Mouse (Mus musculus): Measurements from ENCODE around the gene Tmem19. TPM values are rescaled to one million over a fixed set of nuclear protein-coding genes. Genes with fewer than 3 reads are reported as not detected.

Gene Tmem19
- polyA plus RNA-seq, 1 experiment = 31.1 TPM

- WGBS = 96% methylated on average over 4 of the region's 4 CpGs
- peaks cover 62% of the 10 kb centered on the region for H3K36me3 ChIP-seq (ENCODE audit: control insufficient read depth, insufficient read depth, low read length)
- no peak for TF ChIP-seq POLR2A (IDR thresholded peaks at IDR 0.05; ENCODE audit: control insufficient read depth, extremely low read depth, insufficient read depth, low read length, poor library complexity)
- no peak for TF ChIP-seq CTCF (IDR thresholded peaks at IDR 0.05; ENCODE audit: borderline replicate concordance, control insufficient read depth, extremely low read depth, insufficient read depth, low read length, poor library complexity)
Measured at GRCm38 (mm10) chr10:115298683-115299082, 63.6 kb downstream of the Tmem19 start.

GRCm38 (mm10) chr10:115297582-115297981 is 64.7 kb downstream of the Tmem19 start:
- no peak overlapping the region; the same call in 1 of the 2 replicates for H3K27ac ChIP-seq (ENCODE audit: control insufficient read depth, insufficient read depth, low read length)
- DNase-seq = no peak
- no peak overlapping the region for H3K4me3 ChIP-seq (ENCODE audit: control insufficient read depth, insufficient read depth, low read length)
- 96% methylated on average over 5 of the region's 5 CpGs for WGBS
- peaks cover 73% of the 10 kb centered on the region for H3K36me3 ChIP-seq (ENCODE audit: control insufficient read depth, insufficient read depth, low read length)
- TF ChIP-seq POLR2A (IDR thresholded peaks at IDR 0.05; ENCODE audit: control insufficient read depth, extremely low read depth, insufficient read depth, low read length, poor library complexity) = no peak
- TF ChIP-seq CTCF (IDR thresholded peaks at IDR 0.05; ENCODE audit: borderline replicate concordance, control insufficient read depth, extremely low read depth, insufficient read depth, low read length, poor library complexity) = no peak
- no peaks in the 10 kb centered on the region for H3K4me1 ChIP-seq (replicated peaks; ENCODE audit: control insufficient read depth, insufficient read depth, low read length)
- H3K27me3 ChIP-seq (ENCODE audit: control insufficient read depth, insufficient read depth, low read length) = no peaks in the 10 kb centered on the region

More at GRCm38 (mm10) chr10:115298683-115299082, 63.6 kb downstream of the Tmem19 start:
- no peak overlapping the region for H3K4me3 ChIP-seq (ENCODE audit: control insufficient read depth, insufficient read depth, low read length)
- no peaks in the 10 kb centered on the region for H3K27me3 ChIP-seq (ENCODE audit: control insufficient read depth, insufficient read depth, low read length)
- H3K27ac ChIP-seq (ENCODE audit: control insufficient read depth, insufficient read depth, low read length) = no peak overlapping the region
- no peak for DNase-seq
- no peaks in the 10 kb centered on the region for H3K4me1 ChIP-seq (replicated peaks; ENCODE audit: control insufficient read depth, insufficient read depth, low read length)

- no peak for TF ChIP-seq CTCF (IDR thresholded peaks at IDR 0.05; ENCODE audit: borderline replicate concordance, control insufficient read depth, extremely low read depth, insufficient read depth, low read length, poor library complexity)
- no peak for TF ChIP-seq POLR2A (IDR thresholded peaks at IDR 0.05; ENCODE audit: control insufficient read depth, extremely low read depth, insufficient read depth, low read length, poor library complexity)
- H3K4me1 ChIP-seq (replicated peaks; ENCODE audit: control insufficient read depth, insufficient read depth, low read length) = no peaks in the 10 kb centered on the region
- no peaks in the 10 kb centered on the region for H3K27me3 ChIP-seq (ENCODE audit: control insufficient read depth, insufficient read depth, low read length)
- 95% methylated on average over 9 of the region's 9 CpGs for WGBS
- no peak for DNase-seq
- peaks cover 73% of the 10 kb centered on the region for H3K36me3 ChIP-seq (ENCODE audit: control insufficient read depth, insufficient read depth, low read length)
- no peak overlapping the region for H3K4me3 ChIP-seq (ENCODE audit: control insufficient read depth, insufficient read depth, low read length)
- no peak overlapping the region for H3K27ac ChIP-seq (ENCODE audit: control insufficient read depth, insufficient read depth, low read length)
Measured at GRCm38 (mm10) chr10:115296401-115296935, 65.8 kb downstream of the Tmem19 start.

DNA sequence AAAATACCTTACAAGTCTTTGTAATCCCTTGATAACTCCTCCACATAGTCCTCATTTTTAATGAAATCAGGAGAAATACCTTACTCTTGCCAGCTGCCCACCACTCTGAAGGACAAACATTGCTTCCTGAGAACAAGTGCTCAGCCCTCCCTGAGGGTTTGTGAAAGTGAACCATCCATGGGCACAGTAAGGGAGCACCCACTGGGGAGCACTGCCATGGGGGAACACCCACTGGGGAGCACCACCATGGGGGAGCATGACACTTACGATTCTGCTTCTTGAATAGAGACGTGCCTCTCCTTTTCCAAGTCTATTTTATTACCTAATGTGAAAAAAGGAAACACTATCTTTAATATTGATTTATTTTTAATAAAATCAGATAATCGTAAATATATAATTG is 67.1 kb downstream of the Tmem19 start:
- WGBS = 98% methylated on average over 3 of the region's 3 CpGs
- Histone ChIP-seq H3K4me1 (replicated peaks; ENCODE audit: control insufficient read depth, insufficient read depth, low read length) (no peaks in the 10 kb centered on the region), H3K4me3 (ENCODE audit: control insufficient read depth, insufficient read depth, low read length) (no peak overlapping the region), H3K27ac (ENCODE audit: control insufficient read depth, insufficient read depth, low read length) (no peak overlapping the region), H3K36me3 (ENCODE audit: control insufficient read depth, insufficient read depth, low read length) (peaks cover 65% of the 10 kb centered on the region), H3K27me3 (ENCODE audit: control insufficient read depth, insufficient read depth, low read length) (no peaks in the 10 kb centered on the region)
- no peak for TF ChIP-seq POLR2A (IDR thresholded peaks at IDR 0.05; ENCODE audit: control insufficient read depth, extremely low read depth, insufficient read depth, low read length, poor library complexity)
- no peak for TF ChIP-seq CTCF (IDR thresholded peaks at IDR 0.05; ENCODE audit: borderline replicate concordance, control insufficient read depth, extremely low read depth, insufficient read depth, low read length, poor library complexity)
- no peak for DNase-seq

DNA sequence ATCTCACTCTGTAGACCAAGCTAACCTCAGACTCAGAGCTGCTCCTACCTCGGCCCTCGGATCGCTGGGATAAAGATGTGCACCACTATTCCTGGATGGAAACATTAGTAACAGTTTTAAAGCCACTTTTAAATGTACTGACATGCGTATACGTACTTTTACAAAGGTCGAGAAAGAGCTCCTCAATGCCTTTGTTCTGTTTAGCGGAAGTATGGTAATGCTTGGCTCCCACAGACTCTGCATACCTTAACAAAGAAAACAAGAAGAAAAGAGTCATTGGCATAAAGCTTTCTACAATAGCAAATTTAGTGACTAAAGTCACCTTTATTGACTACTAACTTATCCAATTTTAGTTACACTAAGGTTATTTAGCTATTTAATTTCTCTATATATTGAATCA is 67.6 kb downstream of the Tmem19 start:
- no peaks in the 10 kb centered on the region for H3K27me3 ChIP-seq (ENCODE audit: control insufficient read depth, insufficient read depth, low read length)
- H3K4me1 ChIP-seq (replicated peaks; ENCODE audit: control insufficient read depth, insufficient read depth, low read length) = no peaks in the 10 kb centered on the region
- no peak overlapping the region for H3K4me3 ChIP-seq (ENCODE audit: control insufficient read depth, insufficient read depth, low read length)
- H3K36me3 ChIP-seq (ENCODE audit: control insufficient read depth, insufficient read depth, low read length) = peaks cover 66% of the 10 kb centered on the region
- TF ChIP-seq POLR2A (IDR thresholded peaks at IDR 0.05; ENCODE audit: control insufficient read depth, extremely low read depth, insufficient read depth, low read length, poor library complexity) (no peak), CTCF (IDR thresholded peaks at IDR 0.05; ENCODE audit: borderline replicate concordance, control insufficient read depth, extremely low read depth, insufficient read depth, low read length, poor library complexity) (no peak)
- DNase-seq = no peak
- WGBS = 98% methylated on average over 7 of the region's 7 CpGs
- H3K27ac ChIP-seq (ENCODE audit: control insufficient read depth, insufficient read depth, low read length) = no peak overlapping the region

DNA sequence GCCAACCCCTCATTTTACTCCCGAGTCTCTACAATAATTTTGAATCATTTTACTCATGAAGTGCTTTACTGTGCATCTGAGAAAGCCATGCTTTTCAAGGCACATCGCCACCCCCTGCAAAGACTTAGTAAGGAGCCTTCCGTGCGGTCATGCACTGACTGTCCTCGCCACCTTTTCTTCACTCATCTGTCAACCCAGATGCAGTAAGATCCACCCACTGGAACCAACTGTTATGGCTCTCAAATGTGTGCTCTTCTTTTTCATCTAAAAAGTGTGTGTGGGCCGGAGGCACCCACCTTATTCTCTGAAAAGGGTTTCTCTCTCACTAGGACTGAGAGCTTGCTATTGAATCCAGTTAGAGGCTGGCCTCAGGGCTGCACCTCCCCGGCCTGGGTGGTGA is 68.4 kb downstream of the Tmem19 start:
- peaks cover 68% of the 10 kb centered on the region for H3K36me3 ChIP-seq (ENCODE audit: control insufficient read depth, insufficient read depth, low read length)
- DNase-seq = no peak
- WGBS = 95% methylated on average over 7 of the region's 7 CpGs
- H3K27ac ChIP-seq (ENCODE audit: control insufficient read depth, insufficient read depth, low read length) = no peak overlapping the region
- no peaks in the 10 kb centered on the region for H3K27me3 ChIP-seq (ENCODE audit: control insufficient read depth, insufficient read depth, low read length)
- TF ChIP-seq CTCF (IDR thresholded peaks at IDR 0.05; ENCODE audit: borderline replicate concordance, control insufficient read depth, extremely low read depth, insufficient read depth, low read length, poor library complexity) (no peak), POLR2A (IDR thresholded peaks at IDR 0.05; ENCODE audit: control insufficient read depth, extremely low read depth, insufficient read depth, low read length, poor library complexity) (no peak)
- H3K4me1 ChIP-seq (replicated peaks; ENCODE audit: control insufficient read depth, insufficient read depth, low read length) = no peaks in the 10 kb centered on the region
- H3K4me3 ChIP-seq (ENCODE audit: control insufficient read depth, insufficient read depth, low read length) = no peak overlapping the region

DNA sequence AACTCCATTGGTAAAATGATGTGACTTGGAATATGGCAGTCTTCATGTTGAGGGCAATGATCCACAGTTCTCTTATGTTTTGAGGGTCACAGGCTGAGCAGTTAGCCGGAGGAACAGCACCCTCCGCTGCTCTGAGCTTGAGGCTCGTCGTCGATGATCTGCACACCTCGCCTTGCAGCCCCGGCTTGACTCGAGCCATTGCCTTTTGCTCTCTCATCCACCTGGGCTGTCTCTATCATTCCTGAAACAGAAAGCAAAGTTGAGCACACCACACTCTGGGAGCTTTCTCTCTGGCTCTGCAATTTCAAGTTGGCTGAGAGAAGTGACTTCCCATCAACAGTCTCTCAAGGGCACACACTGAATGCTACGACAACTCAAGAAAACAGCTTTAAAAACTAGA is 71.6 kb downstream of the Tmem19 start:
- Histone ChIP-seq H3K4me1 (replicated peaks; ENCODE audit: control insufficient read depth, insufficient read depth, low read length) (no peaks in the 10 kb centered on the region), H3K4me3 (ENCODE audit: control insufficient read depth, insufficient read depth, low read length) (no peak overlapping the region), H3K27ac (ENCODE audit: control insufficient read depth, insufficient read depth, low read length) (no peak overlapping the region), H3K27me3 (ENCODE audit: control insufficient read depth, insufficient read depth, low read length) (no peaks in the 10 kb centered on the region), H3K36me3 (ENCODE audit: control insufficient read depth, insufficient read depth, low read length) (peaks cover 59% of the 10 kb centered on the region)
- TF ChIP-seq CTCF (IDR thresholded peaks at IDR 0.05; ENCODE audit: borderline replicate concordance, control insufficient read depth, extremely low read depth, insufficient read depth, low read length, poor library complexity) (no peak), POLR2A (IDR thresholded peaks at IDR 0.05; ENCODE audit: control insufficient read depth, extremely low read depth, insufficient read depth, low read length, poor library complexity) (no peak)
- no peak for DNase-seq
- 98% methylated on average over 9 of the region's 9 CpGs for WGBS

Other genes with a start within 250 kb of the Tmem19 start
- 0.08 TPM in 1 of 2 replicates, not detected in the other for gene Tph2, start 177.5 kb downstream of the Tmem19 start, polyA plus RNA-seq (2012; rRNA removed)
- gene Tbc1d15, start 111.0 kb downstream of the Tmem19 start, polyA plus RNA-seq (2012; rRNA removed) = 7.0 and 8.7 TPM in 2 replicates
- 32.4 and 50.0 TPM in 2 replicates for gene Rab21, start 46.9 kb downstream of the Tmem19 start, polyA plus RNA-seq (2012; rRNA removed)
- 9.1 and 9.8 TPM in 2 replicates for gene Thap2, start 21.9 kb upstream of the Tmem19 start, polyA plus RNA-seq (2012; rRNA removed)
- 32.7 and 46.8 TPM in 2 replicates for gene Zfc3h1, start 22.5 kb upstream of the Tmem19 start, polyA plus RNA-seq (2012; rRNA removed)
- not detected in 2 replicates for gene A930009A15Rik, start 207.5 kb upstream of the Tmem19 start, polyA plus RNA-seq (2012; rRNA removed)
- 0.08 and 0.15 TPM in 2 replicates for gene Lgr5, start 225.3 kb upstream of the Tmem19 start, polyA plus RNA-seq (2012; rRNA removed)

Measured in thymus, adult 2 months (tissue).